Mouse (Mus musculus) spleen, postnatal 10 days (tissue): ENCODE measurements at regions not wholly inside any gene's neighbourhood (a gene's known extent, or its start where the extent isn't known, plus 50 kb on each side); places are given as distances from the start of the nearest gene placed in this dataset.
A peak's percentile ranks its signal among the peaks of the same experiment; 100 is the strongest.

Source experiments
- DNase-seq, 2 experiments: peaks; one replicate each; pipeline ENCODE4 v3.0.0; 2021 to 2022; ENCODE audit warnings: low spot score in 2 of 2

- peak in 1 of 2 experiments; percentile 38 for DNase-seq
Measured at GRCm38 (mm10) chr10:96724436-96725175, 107.8 kb downstream of the Btg1 start.

GRCm38 (mm10) chr10:96726801-96727780 is 110.3 kb downstream of the Btg1 start:
- DNase-seq: no peak

- no peak for DNase-seq
Measured at GRCm38 (mm10) chr10:96733581-96733980, 116.8 kb downstream of the Btg1 start.

- DNase-seq: no peak
Measured at GRCm38 (mm10) chr10:96735146-96735545, 118.3 kb downstream of the Btg1 start.

GRCm38 (mm10) chr10:96735885-96736628 is 119.3 kb downstream of the Btg1 start:
- no peak for DNase-seq

GRCm38 (mm10) chr10:96737972-96738371 is 121.2 kb downstream of the Btg1 start:
- DNase-seq: no peak

- DNase-seq: no peak
Measured at GRCm38 (mm10) chr10:96738606-96739005, 121.8 kb downstream of the Btg1 start.

GRCm38 (mm10) chr10:96744167-96744777 is 127.5 kb downstream of the Btg1 start:
- DNase-seq: no peak

GRCm38 (mm10) chr10:96747015-96747663 is 130.3 kb downstream of the Btg1 start:
- DNase-seq: no peak

GRCm38 (mm10) chr10:96750861-96751260 is 134.1 kb downstream of the Btg1 start:
- DNase-seq: no peak

GRCm38 (mm10) chr10:96751580-96752264 is 134.9 kb downstream of the Btg1 start:
- peak; percentile 65 to 91 for DNase-seq

- no peak for DNase-seq
Measured at GRCm38 (mm10) chr10:96752531-96752930, 135.7 kb downstream of the Btg1 start.

GRCm38 (mm10) chr10:96753521-96753920 is 136.7 kb downstream of the Btg1 start:
- no peak for DNase-seq

- no peak for DNase-seq
Measured at GRCm38 (mm10) chr10:96755674-96756073, 138.9 kb downstream of the Btg1 start.

- DNase-seq: no peak
Measured at GRCm38 (mm10) chr10:96756355-96757084, 139.7 kb downstream of the Btg1 start.

GRCm38 (mm10) chr10:96757311-96757710 is 140.5 kb downstream of the Btg1 start:
- no peak for DNase-seq

- DNase-seq: no peak
Measured at GRCm38 (mm10) chr10:96761601-96762000, 144.8 kb downstream of the Btg1 start.

GRCm38 (mm10) chr10:96765626-96766025 is 148.8 kb downstream of the Btg1 start:
- no peak for DNase-seq

GRCm38 (mm10) chr10:96778220-96778619 is 161.4 kb downstream of the Btg1 start:
- no peak for DNase-seq

- DNase-seq: no peak
Measured at GRCm38 (mm10) chr10:96783966-96784365, 167.2 kb downstream of the Btg1 start.
